Mouse (Mus musculus) limb, embryonic 13.5 days (tissue): ENCODE measurements around the gene Fgf10. TPM values are rescaled to one million over a fixed set of nuclear protein-coding genes. Genes with fewer than 3 reads are reported as not detected.
A peak's percentile ranks its signal among the peaks of the same experiment; 100 is the strongest.

ENCODE experiments used
- ATAC-seq: fragments of 200-750 bp; cut with Nextera tagmentation; 2 replicates; pipeline ENCODE4 v1.8.0; 2017; ENCODE audit warnings: low read depth, moderate number of reproducible peaks, moderate TSS enrichment; ENCODE audit not compliant: low FRiP score
- H3K27ac ChIP-seq: fragments of 300-500 bp; sonication (generic); 2 replicates; pipeline ENCODE4 v1.5.1; 2015; ENCODE audit warnings: inconsistent platforms, mild to moderate bottlenecking, moderate library complexity
- H3K27me3 ChIP-seq: fragments of 300-500 bp; sonication (generic); 2 replicates; pipeline ENCODE4 v1.6.1; 2015; ENCODE audit warnings: mild to moderate bottlenecking, inconsistent platforms
- H3K36me3 ChIP-seq: fragments of 300-500 bp; sonication (generic); 2 replicates; pipeline ENCODE4 v1.6.1; 2015; ENCODE audit warnings: inconsistent platforms, mild to moderate bottlenecking, moderate library complexity
- H3K4me1 ChIP-seq: fragments of 300-500 bp; sonication (generic); 2 replicates; pipeline ENCODE4 v1.6.1; 2015; ENCODE audit warnings: inconsistent platforms
- H3K4me2 ChIP-seq: fragments of 300-500 bp; sonication (generic); replicated peaks from 2 replicates; pipeline ENCODE4 v1.6.1; 2015; ENCODE audit warnings: inconsistent platforms, mild to moderate bottlenecking, moderate library complexity
- H3K4me3 ChIP-seq: fragments of 300-500 bp; sonication (generic); 2 replicates; pipeline ENCODE4 v1.5.1; 2015; ENCODE audit warnings: moderate library complexity, mild to moderate bottlenecking, inconsistent platforms
- H3K9ac ChIP-seq: fragments of 300-500 bp; sonication (generic); 2 replicates; pipeline ENCODE4 v1.6.1; 2015; ENCODE audit warnings: mild to moderate bottlenecking, inconsistent platforms
- H3K9me3 ChIP-seq: fragments of 300-500 bp; sonication (generic); 2 replicates; pipeline ENCODE4 v1.6.1; 2016; ENCODE audit warnings: inconsistent platforms
- WGBS: fragments of 180-500 bp; shearing (Covaris S2); methylation state at CpG from one replicate; pipeline ENCODE4 v1.1.7; 2015; 5-methylcytosine and 5-hydroxymethylcytosine counted together
- polyA plus RNA-seq: library from polyadenylated mRNA; unstranded; fragments of >200 nt; fragmentation: Nextera tagmentation; extraction: Ambion mirVana; gene quantifications from 2 replicates; pipeline ENCODE4 v1.2.1, GENCODE M21; 2015

Fgf10 gene
- polyA plus RNA-seq, 1 experiment from 2014 or later: 10.0 TPM

GRCm38 (mm10) chr13:118693049-118693448 lies 23.5 kb downstream of the Fgf10 start:
- no peak overlapping the region for H3K4me2 ChIP-seq
- H3K27me3 ChIP-seq: no peaks in the 10 kb centered on the region
- no peak overlapping the region for H3K9ac ChIP-seq
- 76% methylated on average over 2 of the region's 2 CpGs for WGBS
- H3K4me3 ChIP-seq: no peak overlapping the region
- 0 out of 2 replicates have a peak, but pooled peaks cover 3% of the 10 kb centered on the region for H3K4me1 ChIP-seq
- no peaks in the 10 kb centered on the region for H3K9me3 ChIP-seq
- no peaks in the 10 kb centered on the region for H3K36me3 ChIP-seq
- H3K27ac ChIP-seq: no peak overlapping the region
- ATAC-seq: no peak

- ATAC-seq: no peak
- Histone ChIP-seq H3K27ac (no peak overlapping the region), H3K4me3 (no peak overlapping the region), H3K4me1 (0 out of 2 replicates have a peak, but pooled peaks cover 3% of the 10 kb centered on the region), H3K36me3 (no peaks in the 10 kb centered on the region), H3K27me3 (no peaks in the 10 kb centered on the region), H3K4me2 (no peak overlapping the region), H3K9ac (no peak overlapping the region), H3K9me3 (no peaks in the 10 kb centered on the region)
- 20% methylated on average over 4 of the region's 4 CpGs for WGBS
Measured at GRCm38 (mm10) chr13:118695103-118695502, 25.5 kb downstream of the Fgf10 start.

DNA sequence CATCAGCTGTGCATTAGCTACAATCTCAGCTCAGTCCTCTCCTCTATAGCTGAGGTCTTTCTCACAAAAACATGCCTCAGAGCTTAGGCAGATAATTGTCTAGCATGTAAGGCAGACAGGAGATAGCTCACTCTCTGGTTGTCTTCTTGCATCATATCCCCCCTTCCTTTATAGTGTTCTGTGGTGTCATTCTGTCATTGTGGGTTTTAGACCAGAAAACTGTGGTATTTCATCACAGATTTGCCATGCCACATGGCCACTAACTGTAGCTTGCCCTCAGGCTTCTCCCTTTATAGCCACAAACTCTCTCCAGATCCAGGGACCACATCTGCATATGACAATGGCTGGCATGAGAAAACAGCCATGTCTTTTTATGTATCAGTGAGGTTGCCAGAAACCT lies 34.1 kb downstream of the Fgf10 start:
- no peaks in the 10 kb centered on the region for H3K4me1 ChIP-seq
- H3K27ac ChIP-seq: no peak overlapping the region
- no peak overlapping the region for H3K4me3 ChIP-seq
- H3K9ac ChIP-seq: no peak overlapping the region
- no peaks in the 10 kb centered on the region for H3K27me3 ChIP-seq
- no peaks in the 10 kb centered on the region for H3K36me3 ChIP-seq
- no peaks in the 10 kb centered on the region for H3K9me3 ChIP-seq
- ATAC-seq: no peak
- H3K4me2 ChIP-seq: no peak overlapping the region

GRCm38 (mm10) chr13:118705716-118706115 lies 36.1 kb downstream of the Fgf10 start:
- Histone ChIP-seq H3K36me3 (no peaks in the 10 kb centered on the region), H3K27ac (no peak overlapping the region), H3K4me1 (no peaks in the 10 kb centered on the region), H3K9me3 (no peaks in the 10 kb centered on the region), H3K4me3 (no peak overlapping the region), H3K27me3 (no peaks in the 10 kb centered on the region), H3K9ac (no peak overlapping the region), H3K4me2 (no peak overlapping the region)
- ATAC-seq: no peak
- 81% methylated on average over 3 of the region's 3 CpGs for WGBS

DNA sequence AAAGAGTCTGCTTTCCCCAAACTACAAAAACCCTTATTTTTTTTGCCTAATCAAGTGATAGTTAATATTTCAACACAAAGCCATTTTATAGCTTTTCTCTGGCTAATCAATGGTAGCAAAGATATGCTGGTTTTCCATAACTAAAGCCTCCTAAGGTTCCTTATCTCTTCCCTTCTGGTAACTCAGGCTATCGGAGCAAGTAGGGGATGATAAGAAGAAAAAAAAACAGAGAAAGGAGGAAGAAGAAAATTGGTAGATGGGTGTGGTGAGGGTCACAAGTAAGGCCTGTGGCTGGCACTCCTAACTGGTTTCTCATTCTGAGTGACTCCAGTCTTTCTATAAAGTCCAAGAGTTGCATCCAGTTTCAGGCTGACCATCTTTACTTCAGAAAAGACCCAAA lies 40.3 kb downstream of the Fgf10 start:
- ATAC-seq: no peak
- Histone ChIP-seq H3K9me3 (no peaks in the 10 kb centered on the region), H3K27me3 (no peaks in the 10 kb centered on the region), H3K27ac (no peak overlapping the region), H3K4me3 (no peak overlapping the region), H3K4me2 (no peak overlapping the region), H3K9ac (no peak overlapping the region), H3K36me3 (no peaks in the 10 kb centered on the region), H3K4me1 (peaks cover 10% of the 10 kb centered on the region; the same call in 1 of the 2 replicates)
- 86% methylated on average over 1 of the region's 1 CpGs for WGBS

DNA sequence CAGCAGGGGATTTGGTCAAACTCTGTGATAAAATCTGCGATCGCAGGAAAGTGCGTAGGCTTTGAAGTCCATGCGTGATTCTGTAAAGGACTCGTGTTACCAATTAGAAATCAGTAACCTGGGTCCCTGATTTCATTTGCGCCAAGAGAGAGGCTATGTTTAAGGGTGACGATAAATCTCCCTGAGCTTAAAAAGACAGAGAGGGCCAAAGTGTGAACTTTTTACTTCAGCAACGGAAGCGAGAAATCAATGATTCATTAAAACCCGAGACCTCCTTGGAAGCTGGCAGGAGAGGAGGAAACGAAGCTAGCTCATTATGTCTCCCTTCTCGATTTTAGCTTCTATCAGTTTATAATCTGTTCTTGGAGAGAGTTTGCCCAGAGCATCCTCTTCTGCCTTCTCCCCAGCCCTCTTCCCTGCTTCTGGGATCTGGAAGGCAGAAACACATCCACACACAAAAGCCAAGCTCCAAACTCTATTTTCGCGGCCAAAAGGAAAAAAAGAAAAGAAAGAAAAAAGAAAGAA lies 44.1 kb downstream of the Fgf10 start:
- Histone ChIP-seq H3K4me3 (peak overlapping the region; percentile 61), H3K4me1 (peaks cover 22% of the 10 kb centered on the region; the same call in 1 of the 2 replicates), H3K9me3 (no peaks in the 10 kb centered on the region), H3K27ac (peak overlapping the region; percentile 67; the same call in 1 of the 2 replicates), H3K36me3 (no peaks in the 10 kb centered on the region), H3K27me3 (0 out of 2 replicates have a peak, but pooled peaks cover 4% of the 10 kb centered on the region), H3K9ac (peak overlapping the region; percentile 60; the same call in 1 of the 2 replicates), H3K4me2 (peak overlapping the region; percentile 93)
- 2% methylated on average over 14 of the region's 14 CpGs for WGBS
- ATAC-seq: no peak

DNA sequence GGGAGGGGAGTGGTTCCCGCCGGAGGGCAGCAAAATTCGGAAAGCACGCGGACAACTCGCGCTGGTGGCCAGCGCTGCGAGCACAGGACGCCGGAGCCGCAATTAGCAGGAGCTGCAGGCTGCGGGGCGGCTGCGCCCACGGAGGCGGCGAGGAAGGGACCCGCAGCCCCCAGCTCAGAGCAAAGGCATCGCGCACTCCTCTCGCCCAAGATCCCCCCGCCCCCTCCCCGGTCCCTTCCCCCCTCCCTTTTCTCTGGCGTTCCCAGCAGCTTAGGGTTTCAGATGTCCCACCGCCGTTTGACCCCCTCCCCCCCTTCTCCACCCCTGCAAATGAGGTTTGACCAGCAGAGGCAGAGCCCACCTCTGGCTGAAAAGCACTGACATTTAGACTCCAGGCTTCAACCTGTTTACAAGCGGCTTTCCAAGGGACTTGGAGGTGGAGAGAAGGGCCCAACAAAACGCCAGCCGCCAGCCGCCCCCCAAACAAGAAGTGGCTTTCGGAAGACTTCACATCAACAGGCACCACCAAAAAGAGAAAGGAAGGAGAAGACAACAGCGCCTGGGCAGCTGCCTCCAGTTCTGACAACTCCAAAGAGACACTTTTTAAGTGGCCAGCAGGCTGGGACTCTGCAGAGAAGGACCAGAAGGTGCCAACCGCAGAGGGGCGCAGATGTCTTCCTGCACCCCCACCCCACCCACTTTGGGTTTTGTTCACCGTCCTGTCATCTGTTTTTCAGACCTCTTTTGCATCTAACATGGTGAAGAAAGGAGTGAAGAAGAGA lies 44.9 kb downstream of the Fgf10 start:
- H3K27me3 ChIP-seq: 0 out of 2 replicates have a peak, but pooled peaks cover 4% of the 10 kb centered on the region
- H3K36me3 ChIP-seq: no peaks in the 10 kb centered on the region
- ATAC-seq: peak; percentile 64
- H3K27ac ChIP-seq: peak overlapping the region; percentile 76; the same call in 1 of the 2 replicates
- peak overlapping the region; percentile 93 for H3K4me2 ChIP-seq
- H3K9ac ChIP-seq: peak overlapping the region; percentile 74
- under 1% methylated on average over 33 of the region's 36 CpGs for WGBS
- no peaks in the 10 kb centered on the region for H3K9me3 ChIP-seq
- peak overlapping the region; percentile 61 for H3K4me3 ChIP-seq
- H3K4me1 ChIP-seq: peaks cover 22% of the 10 kb centered on the region; the same call in 1 of the 2 replicates

GRCm38 (mm10) chr13:118715066-118716018 lies 45.8 kb downstream of the Fgf10 start:
- H3K36me3 ChIP-seq: no peaks in the 10 kb centered on the region
- H3K4me3 ChIP-seq: peak overlapping the region; percentile 61
- H3K27ac ChIP-seq: peak overlapping the region; percentile 76
- H3K4me1 ChIP-seq: peaks cover 22% of the 10 kb centered on the region; the same call in 1 of the 2 replicates
- H3K9ac ChIP-seq: peak overlapping the region; percentile 74
- H3K4me2 ChIP-seq: peak overlapping the region; percentile 93
- WGBS: 1% methylated on average over 31 of the region's 31 CpGs
- no peaks in the 10 kb centered on the region for H3K9me3 ChIP-seq
- peak; percentile 48; the same call in 1 of the 2 replicates for ATAC-seq
- 0 out of 2 replicates have a peak, but pooled peaks cover 4% of the 10 kb centered on the region for H3K27me3 ChIP-seq

DNA sequence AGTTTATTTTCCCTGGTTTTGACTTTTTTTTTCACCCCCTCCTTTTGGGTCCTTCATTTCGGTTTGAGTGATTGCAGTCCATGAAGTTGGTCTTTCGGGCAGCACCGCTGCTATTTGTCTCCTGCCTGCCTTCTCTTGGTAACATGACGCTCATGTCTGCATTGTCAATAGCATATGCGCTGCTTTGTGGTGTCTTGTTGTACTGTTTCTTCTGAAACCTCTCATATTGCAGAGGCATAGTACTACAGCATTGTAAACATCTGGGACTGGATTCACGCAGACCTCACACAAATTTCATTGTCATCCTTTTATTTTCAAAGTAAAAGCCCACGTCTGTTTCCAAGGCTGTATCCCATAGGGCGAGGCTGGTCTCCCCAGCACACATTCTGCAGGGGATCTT lies 46.7 kb downstream of the Fgf10 start:
- peak overlapping the region; percentile 93 for H3K4me2 ChIP-seq
- no peak for ATAC-seq
- H3K4me3 ChIP-seq: peak overlapping the region; percentile 61
- 0 out of 2 replicates have a peak, but pooled peaks cover 4% of the 10 kb centered on the region for H3K27me3 ChIP-seq
- H3K9ac ChIP-seq: peak overlapping the region; percentile 74
- WGBS: 2% methylated on average over 8 of the region's 8 CpGs
- H3K27ac ChIP-seq: peak overlapping the region; percentile 76; the same call in 1 of the 2 replicates
- peaks cover 22% of the 10 kb centered on the region; the same call in 1 of the 2 replicates for H3K4me1 ChIP-seq
- H3K9me3 ChIP-seq: no peaks in the 10 kb centered on the region
- no peaks in the 10 kb centered on the region for H3K36me3 ChIP-seq

GRCm38 (mm10) chr13:118716726-118717125 lies 47.1 kb downstream of the Fgf10 start:
- no peaks in the 10 kb centered on the region for H3K36me3 ChIP-seq
- H3K4me1 ChIP-seq: peaks cover 22% of the 10 kb centered on the region; the same call in 1 of the 2 replicates
- peak overlapping the region; percentile 74 for H3K9ac ChIP-seq
- 26% methylated on average over 1 of the region's 1 CpGs for WGBS
- H3K4me3 ChIP-seq: peak overlapping the region; percentile 61
- H3K4me2 ChIP-seq: peak overlapping the region; percentile 93
- 0 out of 2 replicates have a peak, but pooled peaks cover 4% of the 10 kb centered on the region for H3K27me3 ChIP-seq
- H3K27ac ChIP-seq: no peak overlapping the region; the same call in 1 of the 2 replicates
- no peaks in the 10 kb centered on the region for H3K9me3 ChIP-seq
- ATAC-seq: no peak

DNA sequence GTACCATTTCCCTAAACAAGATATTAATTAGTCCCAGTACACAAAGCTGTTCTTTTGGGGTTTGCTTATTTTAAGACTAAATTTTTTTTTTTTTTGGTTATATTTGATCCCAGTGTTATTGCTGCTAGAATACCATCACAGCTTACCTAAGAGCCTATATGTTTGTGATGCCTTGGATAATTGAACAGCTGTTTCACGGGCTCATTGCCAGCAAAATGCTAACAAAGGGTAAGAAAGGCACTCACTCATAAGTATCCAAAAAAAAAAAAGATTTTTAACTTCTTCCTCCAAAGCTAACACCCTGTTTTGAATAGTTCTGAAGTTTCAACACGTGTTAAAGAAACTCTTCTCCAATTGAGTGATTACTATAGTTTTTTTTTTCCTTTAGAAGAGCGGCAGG lies 48.8 kb downstream of the Fgf10 start:
- no peak overlapping the region for H3K4me3 ChIP-seq
- H3K9ac ChIP-seq: no peak overlapping the region
- 49% methylated on average over 3 of the region's 3 CpGs for WGBS
- 0 out of 2 replicates have a peak, but pooled peaks cover 4% of the 10 kb centered on the region for H3K27me3 ChIP-seq
- no peak overlapping the region for H3K27ac ChIP-seq
- H3K4me2 ChIP-seq: peak overlapping the region; percentile 41
- H3K36me3 ChIP-seq: no peaks in the 10 kb centered on the region
- H3K9me3 ChIP-seq: no peaks in the 10 kb centered on the region
- no peak for ATAC-seq
- H3K4me1 ChIP-seq: peaks cover 16% of the 10 kb centered on the region; the same call in 1 of the 2 replicates
